Mouse (Mus musculus) testis, adult 2 months (tissue): ENCODE measurements around the gene Rgs3.

Experiments
- CTCF ChIP-seq: fragments of 200-500 bp; IDR thresholded peaks from 2 replicates; pipeline ENCODE4 v1.5.1; 2012; ENCODE audit warnings: low read depth, mild to moderate bottlenecking, inconsistent platforms, low read length, moderate library complexity; ENCODE audit not compliant: control insufficient read depth, insufficient read depth, insufficient replicate concordance
- POLR2A ChIP-seq: fragments of 200-500 bp; IDR thresholded peaks from 2 replicates; pipeline ENCODE4 v1.6.1; 2012; ENCODE audit warnings: low read depth, mild to moderate bottlenecking, inconsistent platforms, low read length, moderate library complexity; ENCODE audit not compliant: control insufficient read depth

- no peak for TF ChIP-seq CTCF
- TF ChIP-seq POLR2A, result no peak
Observed at GRCm38 (mm10) chr4:62660554-62660864, 100.9 kb downstream of the Rgs3 start.
